Mouse (Mus musculus): ENCODE data around the gene Alox12. TPM values are rescaled to one million over a fixed set of nuclear protein-coding genes. Genes with fewer than 3 reads are reported as not detected.

The Alox12 gene
- polyA plus RNA-seq, 1 experiment from 2014 or later: 1.2 TPM

DNA sequence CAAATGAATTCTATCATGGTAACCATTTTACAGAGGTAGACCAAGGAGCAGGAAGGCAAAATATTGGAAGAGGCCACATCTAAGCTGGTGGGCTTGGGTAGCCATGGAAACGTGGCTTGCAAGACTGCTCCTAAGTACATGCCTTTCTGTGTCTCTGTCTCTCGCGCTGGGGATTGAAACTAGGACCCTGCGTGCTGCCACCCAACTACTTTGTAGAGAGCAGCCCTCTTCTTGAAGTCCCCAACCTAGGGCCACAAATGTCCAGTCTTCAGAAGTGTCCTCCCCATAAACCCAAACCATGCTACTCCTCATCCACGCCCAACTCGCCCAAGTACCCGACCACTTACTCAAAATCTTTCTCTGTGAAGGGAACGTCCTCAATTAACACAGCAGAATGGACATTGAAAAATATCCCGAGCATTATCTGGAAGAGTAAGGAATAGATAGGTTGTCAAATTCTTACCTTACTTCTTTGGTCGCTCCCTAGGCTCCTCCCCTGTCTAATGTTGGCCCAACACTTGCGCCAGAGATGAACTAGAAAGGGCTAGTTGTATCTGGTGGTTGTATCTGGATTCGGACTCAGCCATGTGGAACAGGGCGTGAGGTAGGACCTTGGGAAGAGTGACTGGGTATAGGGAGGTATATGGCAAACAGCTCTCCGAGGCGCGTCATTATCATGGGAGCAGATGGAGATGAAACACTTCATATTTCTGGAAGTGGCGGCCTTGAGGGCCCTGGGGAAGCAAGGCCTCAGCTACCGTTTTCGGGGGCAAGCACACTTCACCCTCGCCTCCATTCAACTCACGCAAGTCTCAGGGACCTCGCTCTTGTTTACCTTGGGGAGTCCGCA, 16.3 kb downstream of the Alox12 start:
- H3K9me3 ChIP-seq: no peaks in the 10 kb centered on the region
- H3K27ac ChIP-seq (replicated peaks): peak overlapping the region; percentile 96
- WGBS: 16% methylated on average over 23 of the region's 23 CpGs
- H3K9ac ChIP-seq: peak overlapping the region; percentile 98
- peak overlapping the region; percentile 92 for H3K4me3 ChIP-seq
- peak overlapping the region; percentile 95 for H3K4me2 ChIP-seq
- H3K4me1 ChIP-seq (replicated peaks): peaks cover 33% of the 10 kb centered on the region
- ATAC-seq (ENCODE audit: low FRiP score, low read depth): no peak
- H3K36me3 ChIP-seq: peaks cover 13% of the 10 kb centered on the region
- H3K27me3 ChIP-seq: 0 out of 2 replicates have a peak, but pooled peaks cover under 1% of the 10 kb centered on the region

DNA sequence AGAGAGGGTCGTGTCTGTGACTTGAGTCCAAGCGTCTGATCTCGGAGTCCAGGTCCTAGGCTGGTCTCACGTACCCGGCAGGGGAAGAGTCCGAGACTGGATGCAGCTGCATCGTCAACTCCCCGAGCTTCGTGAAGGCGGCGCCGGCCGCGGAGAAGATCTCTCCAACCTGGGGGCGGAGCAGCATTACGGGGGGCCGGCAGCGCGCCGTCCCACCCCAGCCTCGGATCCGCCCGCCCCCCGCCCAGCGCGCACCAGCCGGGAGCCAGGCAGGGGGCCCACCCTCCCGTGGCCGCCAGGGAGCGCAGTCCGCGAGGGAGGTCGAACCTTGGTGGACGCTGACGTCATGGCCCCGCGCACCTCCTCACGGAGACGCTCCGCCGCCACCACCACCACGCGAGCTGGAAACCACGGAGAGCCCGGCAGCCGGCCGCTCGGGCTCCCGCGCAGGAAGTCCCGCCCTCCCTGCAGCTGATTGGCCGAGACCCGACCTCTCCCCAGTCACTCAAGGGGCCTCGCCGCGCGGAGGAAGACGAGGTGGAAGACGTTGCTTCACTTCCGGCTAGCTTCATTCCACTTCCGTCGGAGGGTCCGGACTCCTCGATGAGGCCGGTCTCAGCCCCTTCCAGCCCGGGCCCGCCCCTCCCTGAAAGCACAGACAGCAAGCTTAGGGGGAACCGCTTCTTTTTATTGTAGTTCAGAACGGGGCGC, 17.5 kb downstream of the Alox12 start, which contains the start of gene 0610010K14Rik:
Gene 0610010K14Rik (minus strand): TSS at position 458 of the 711 bp plus-strand sequence.
- H3K9ac ChIP-seq: peak within 1 kb of the TSS; percentile 98
- peak; percentile 96 for ATAC-seq (ENCODE audit: low FRiP score, low read depth)
- WGBS: under 1% methylated on average over 70 of the region's 70 CpGs
- peaks cover 13% of the 10 kb centered on the region for H3K36me3 ChIP-seq
- H3K4me2 ChIP-seq: peak within 1 kb of the TSS; percentile 95
- peak within 1 kb of the TSS; percentile 92 for H3K4me3 ChIP-seq
- peak within 1 kb of the TSS; percentile 96 for H3K27ac ChIP-seq (replicated peaks)
- no peaks in the 10 kb centered on the region for H3K27me3 ChIP-seq
- peaks cover 38% of the 10 kb centered on the region for H3K4me1 ChIP-seq (replicated peaks)
- no peaks in the 10 kb centered on the region for H3K9me3 ChIP-seq

- Histone ChIP-seq H3K27ac (replicated peaks) (peak overlapping the region; percentile 96), H3K4me2 (peak overlapping the region; percentile 95), H3K9me3 (no peaks in the 10 kb centered on the region), H3K4me1 (replicated peaks) (peaks cover 38% of the 10 kb centered on the region), H3K36me3 (peaks cover 13% of the 10 kb centered on the region), H3K4me3 (peak overlapping the region; percentile 92), H3K9ac (peak overlapping the region; percentile 98), H3K27me3 (no peaks in the 10 kb centered on the region)
- WGBS: 26% methylated on average over 7 of the region's 7 CpGs
- ATAC-seq (ENCODE audit: low FRiP score, low read depth): no peak
These were observed 18.4 kb downstream of the Alox12 start for GRCm38 (mm10) chr11:70236717-70237116.

GRCm38 (mm10) chr11:70235254-70235900, 19.8 kb downstream of the Alox12 start:
- no peak overlapping the region for H3K4me3 ChIP-seq
- peaks cover 37% of the 10 kb centered on the region for H3K4me1 ChIP-seq (replicated peaks)
- no peak overlapping the region for H3K9ac ChIP-seq
- no peaks in the 10 kb centered on the region for H3K9me3 ChIP-seq
- H3K27ac ChIP-seq (replicated peaks): no peak overlapping the region
- ATAC-seq (ENCODE audit: low FRiP score, low read depth): no peak
- peaks cover 10% of the 10 kb centered on the region for H3K27me3 ChIP-seq
- peaks cover 13% of the 10 kb centered on the region for H3K36me3 ChIP-seq
- WGBS: 87% methylated on average over 12 of the region's 12 CpGs
- no peak overlapping the region for H3K4me2 ChIP-seq

DNA sequence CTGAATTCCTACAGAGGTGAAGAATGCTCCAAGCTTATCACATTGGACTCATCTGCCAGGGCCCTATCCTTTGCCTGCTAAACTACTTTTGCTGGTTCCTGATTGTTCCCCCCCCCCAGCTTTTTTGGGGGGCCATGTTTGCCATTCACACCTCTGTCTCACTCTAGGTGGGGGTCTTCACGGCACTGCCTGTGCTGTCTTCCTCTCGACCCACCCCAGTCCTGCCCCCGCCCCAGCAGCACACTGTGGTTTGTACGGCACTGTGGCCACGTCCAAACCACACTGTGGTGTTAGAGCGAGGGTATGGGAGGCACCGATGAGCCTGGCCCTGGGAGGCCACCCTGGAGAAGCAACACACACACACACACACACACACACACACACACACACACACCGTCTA, 20.7 kb downstream of the Alox12 start:
- ATAC-seq (ENCODE audit: low FRiP score, low read depth): no peak
- Histone ChIP-seq H3K4me1 (replicated peaks) (peaks cover 43% of the 10 kb centered on the region), H3K27ac (replicated peaks) (no peak overlapping the region), H3K27me3 (peaks cover 19% of the 10 kb centered on the region), H3K36me3 (peaks cover 13% of the 10 kb centered on the region), H3K9ac (no peak overlapping the region), H3K4me3 (no peak overlapping the region), H3K4me2 (no peak overlapping the region), H3K9me3 (no peaks in the 10 kb centered on the region)
- 91% methylated on average over 8 of the region's 8 CpGs for WGBS

GRCm38 (mm10) chr11:70234037-70234436, 21.1 kb downstream of the Alox12 start:
- peaks cover 45% of the 10 kb centered on the region for H3K4me1 ChIP-seq (replicated peaks)
- 66% methylated on average over 5 of the region's 5 CpGs for WGBS

DNA sequence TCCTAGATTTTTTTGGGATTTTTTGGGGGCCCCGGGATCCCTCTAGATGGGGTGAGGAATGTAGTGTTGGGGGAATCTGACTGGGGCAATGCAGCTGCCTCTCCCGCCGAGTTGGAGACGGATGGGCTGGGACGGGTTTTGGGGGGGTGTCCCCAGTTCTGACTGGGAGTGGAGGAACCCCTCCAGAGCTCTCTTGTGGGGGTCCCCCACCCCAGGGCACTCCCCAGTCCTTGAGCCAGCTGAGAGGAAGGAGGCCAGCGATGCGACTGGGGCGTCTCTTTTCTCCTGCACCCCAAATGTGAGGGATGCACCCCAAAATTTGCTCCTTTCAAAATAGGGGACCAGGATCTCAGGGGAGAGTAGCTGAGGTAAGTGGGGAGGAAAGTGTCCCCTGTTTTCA, 22.1 kb downstream of the Alox12 start:
- 0 out of 2 replicates have a peak overlapping the region, but pooled peaks have one; percentile 32 for H3K9ac ChIP-seq
- H3K36me3 ChIP-seq: peaks cover 13% of the 10 kb centered on the region
- 39% methylated on average over 8 of the region's 8 CpGs for WGBS
- H3K27me3 ChIP-seq: peaks cover 31% of the 10 kb centered on the region
- peak overlapping the region; percentile 32 for H3K4me3 ChIP-seq
- H3K4me1 ChIP-seq (replicated peaks): peaks cover 43% of the 10 kb centered on the region
- peak overlapping the region; percentile 51 for H3K4me2 ChIP-seq
- no peak for ATAC-seq (ENCODE audit: low FRiP score, low read depth)
- no peak overlapping the region for H3K27ac ChIP-seq (replicated peaks)
- H3K9me3 ChIP-seq: no peaks in the 10 kb centered on the region

More at GRCm38 (mm10) chr11:70234037-70234436, 21.1 kb downstream of the Alox12 start:
- no peak for ATAC-seq (ENCODE audit: low FRiP score, low read depth)
- H3K27me3 ChIP-seq: peaks cover 23% of the 10 kb centered on the region
- H3K27ac ChIP-seq (replicated peaks): no peak overlapping the region
- no peak overlapping the region for H3K4me2 ChIP-seq
- peaks cover 13% of the 10 kb centered on the region for H3K36me3 ChIP-seq
- H3K9me3 ChIP-seq: no peaks in the 10 kb centered on the region
- no peak overlapping the region for H3K4me3 ChIP-seq
- H3K9ac ChIP-seq: no peak overlapping the region

- H3K9me3 ChIP-seq: no peaks in the 10 kb centered on the region
- H3K36me3 ChIP-seq: peaks cover 13% of the 10 kb centered on the region
- WGBS: 10% methylated on average over 7 of the region's 10 CpGs
- H3K4me2 ChIP-seq: peak overlapping the region; percentile 51
- H3K4me3 ChIP-seq: peak overlapping the region; percentile 32
- no peak overlapping the region for H3K27ac ChIP-seq (replicated peaks)
- no peak for ATAC-seq (ENCODE audit: low FRiP score, low read depth)
- peaks cover 43% of the 10 kb centered on the region for H3K4me1 ChIP-seq (replicated peaks)
- H3K27me3 ChIP-seq: peaks cover 36% of the 10 kb centered on the region
- H3K9ac ChIP-seq: peak overlapping the region; percentile 32; the same call in 1 of the 2 replicates
These were observed 22.6 kb downstream of the Alox12 start for GRCm38 (mm10) chr11:70232546-70232945.

DNA sequence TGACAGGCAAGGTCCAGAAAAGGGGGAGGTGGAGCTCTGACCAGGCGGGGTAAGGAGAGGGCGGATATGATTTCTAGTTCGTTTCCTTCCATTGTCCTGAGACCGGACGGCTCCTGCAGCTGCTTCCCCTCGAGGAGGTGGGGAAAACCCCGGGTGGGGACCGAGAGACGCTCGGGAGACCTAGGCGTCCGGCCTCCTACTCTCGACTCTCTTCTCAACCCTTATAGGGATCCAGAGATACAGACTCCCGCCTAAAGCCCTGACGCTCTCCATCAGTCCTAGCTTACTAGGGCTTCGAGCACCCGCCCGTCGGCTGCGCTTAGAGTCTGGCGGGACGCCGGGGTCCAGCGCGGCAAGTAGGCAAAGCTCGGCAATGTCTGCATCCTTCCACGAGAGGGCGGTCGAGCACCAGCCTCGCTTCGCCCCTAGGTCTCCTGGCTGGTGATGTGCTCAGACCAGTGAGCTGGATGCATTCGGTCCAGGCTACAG, 24.9 kb downstream of the Alox12 start:
- WGBS: 1% methylated on average over 32 of the region's 32 CpGs
- ATAC-seq (ENCODE audit: low FRiP score, low read depth): peak; percentile 25; the same call in 1 of the 2 replicates
- H3K27ac ChIP-seq (replicated peaks): 0 out of 2 replicates have a peak overlapping the region, but pooled peaks have one; percentile 21
- H3K4me3 ChIP-seq: peak overlapping the region; percentile 23
- peaks cover 49% of the 10 kb centered on the region for H3K27me3 ChIP-seq
- peaks cover 46% of the 10 kb centered on the region for H3K4me1 ChIP-seq (replicated peaks)
- no peak overlapping the region for H3K9ac ChIP-seq
- H3K4me2 ChIP-seq: peak overlapping the region; percentile 53
- peaks cover 7% of the 10 kb centered on the region for H3K36me3 ChIP-seq
- H3K9me3 ChIP-seq: no peaks in the 10 kb centered on the region

DNA sequence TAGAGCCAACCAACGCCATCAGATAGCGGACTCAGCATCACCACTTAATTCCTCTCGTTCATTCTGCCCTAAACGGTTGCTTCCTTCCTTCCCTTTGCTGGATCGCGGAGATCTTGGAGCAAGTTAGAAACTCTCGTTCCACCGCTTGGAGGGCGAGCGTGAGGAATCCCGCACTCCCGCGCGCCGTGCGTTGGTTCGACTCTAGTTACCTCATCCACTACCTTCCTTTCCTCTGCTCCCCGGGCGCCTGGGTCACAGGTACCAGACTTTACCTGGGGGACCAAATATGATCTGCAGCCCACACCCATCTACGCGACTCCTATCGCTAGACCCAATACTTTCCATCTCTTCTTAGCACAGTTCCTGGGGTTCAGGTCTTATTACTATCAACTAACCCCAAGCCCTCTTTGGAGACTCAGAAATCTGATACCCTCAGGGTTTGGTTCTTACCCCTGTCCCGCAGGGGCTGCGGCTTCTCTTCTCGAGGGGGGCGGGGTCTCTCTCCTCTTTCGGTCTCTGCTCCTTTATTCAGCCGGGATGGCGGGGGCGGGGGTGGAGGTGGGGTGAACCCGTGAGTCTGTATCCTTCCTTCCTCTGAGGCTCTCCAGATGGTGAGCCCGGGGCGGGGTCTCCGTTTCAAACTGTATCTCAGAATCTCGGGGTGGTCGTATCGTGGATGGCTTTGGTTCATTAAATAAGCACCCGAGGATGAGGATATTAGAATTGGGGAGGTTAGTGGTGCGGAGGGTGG, 25.7 kb downstream of the Alox12 start, which contains the start of gene Bcl6b:
Gene Bcl6b (minus strand): TSS at position 539 of the 751 bp plus-strand sequence.
- Histone ChIP-seq H3K27ac (replicated peaks) (peak within 1 kb of the TSS; percentile 21; the same call in 1 of the 2 replicates), H3K36me3 (no peaks in the 10 kb centered on the region), H3K4me3 (peak within 1 kb of the TSS; percentile 23), H3K4me1 (replicated peaks) (peaks cover 46% of the 10 kb centered on the region), H3K27me3 (peaks cover 49% of the 10 kb centered on the region), H3K4me2 (peak within 1 kb of the TSS; percentile 53), H3K9ac (no peak within 1 kb of the TSS), H3K9me3 (no peaks in the 10 kb centered on the region)
- WGBS: 3% methylated on average over 39 of the region's 39 CpGs
- ATAC-seq (ENCODE audit: low FRiP score, low read depth): no peak; the same call in 1 of the 2 replicates

GRCm38 (mm10) chr11:70228828-70229227, 26.3 kb downstream of the Alox12 start:
- Histone ChIP-seq H3K4me1 (replicated peaks) (peaks cover 46% of the 10 kb centered on the region), H3K4me3 (peak overlapping the region; percentile 23), H3K27me3 (peaks cover 49% of the 10 kb centered on the region), H3K9ac (no peak overlapping the region), H3K9me3 (no peaks in the 10 kb centered on the region), H3K27ac (replicated peaks) (no peak overlapping the region), H3K4me2 (peak overlapping the region; percentile 53), H3K36me3 (no peaks in the 10 kb centered on the region)
- peak; percentile 63 for ATAC-seq (ENCODE audit: low FRiP score, low read depth)
- under 1% methylated on average over 19 of the region's 19 CpGs for WGBS
